Mouse (Mus musculus) stomach, postnatal 0 days (tissue): Measurements from ENCODE around the gene Itm2b.

Source experiments
- CTCF ChIP-seq: IDR thresholded peaks from 2 replicates; pipeline ENCODE4 v1.5.1; 2016; ENCODE audit warnings: antibody characterized with exemption, low read depth, mild to moderate bottlenecking, moderate library complexity
- EP300 ChIP-seq: optimal IDR thresholded peaks from 2 replicates; pipeline ENCODE3; 2016; ENCODE audit warnings: antibody characterized with exemption

GRCm38 (mm10) chr14:73423542-73423941, 38.5 kb upstream of the Itm2b start:
- TF ChIP-seq EP300 (no peak), CTCF (no peak)
